Mouse (Mus musculus): Measurements from ENCODE around the gene Pgap3. TPM values are rescaled to one million over a fixed set of nuclear protein-coding genes. Genes with fewer than 3 reads are reported as not detected.

The Pgap3 gene
- total RNA-seq, 2 experiments from 2014 or later, result 1.2 to 3.2 TPM

Other genes with a start within 250 kb of the Pgap3 start
- 86.9 and 89.2 TPM in 2 replicates for gene Med1, start 207.2 kb downstream of the Pgap3 start, total RNA-seq (2015)
- 39.1 and 47.9 TPM in 2 replicates for gene Med1, start 207.2 kb downstream of the Pgap3 start, total RNA-seq (2017)
- 49.4 and 51.0 TPM in 2 replicates for gene Cdk12, start 197.4 kb downstream of the Pgap3 start, total RNA-seq (2015)
- 49.6 and 58.0 TPM in 2 replicates for gene Cdk12, start 197.4 kb downstream of the Pgap3 start, total RNA-seq (2017)
- gene Neurod2, start 70.8 kb downstream of the Pgap3 start, total RNA-seq (2015), result not detected in 2 replicates
- not detected in 2 replicates for gene Neurod2, start 70.8 kb downstream of the Pgap3 start, total RNA-seq (2017)
- not detected in 2 replicates for gene Ppp1r1b, start 52.1 kb downstream of the Pgap3 start, total RNA-seq (2015)
- gene Ppp1r1b, start 52.1 kb downstream of the Pgap3 start, total RNA-seq (2017), result not detected in 2 replicates
- 11.1 and 12.0 TPM in 2 replicates for gene Stard3, start 42.1 kb downstream of the Pgap3 start, total RNA-seq (2015)
- gene Stard3, start 42.1 kb downstream of the Pgap3 start, total RNA-seq (2017), result 17.8 and 23.1 TPM in 2 replicates
- not detected in 2 replicates for gene Tcap, start 16.7 kb downstream of the Pgap3 start, total RNA-seq (2015)
- not detected in 2 replicates for gene Tcap, start 16.7 kb downstream of the Pgap3 start, total RNA-seq (2017)
- gene Pnmt, start 14.0 kb downstream of the Pgap3 start, total RNA-seq (2015), result not detected in 2 replicates
- not detected in 2 replicates for gene Pnmt, start 14.0 kb downstream of the Pgap3 start, total RNA-seq (2017)
- gene Erbb2, start 12.0 kb upstream of the Pgap3 start, total RNA-seq (2015), result not detected in 2 replicates
- gene Erbb2, start 12.0 kb upstream of the Pgap3 start, total RNA-seq (2017), result not detected in 2 replicates
- gene Mien1, start 38.5 kb upstream of the Pgap3 start, total RNA-seq (2015), result 42.0 and 43.2 TPM in 2 replicates
- 24.8 and 31.5 TPM in 2 replicates for gene Mien1, start 38.5 kb upstream of the Pgap3 start, total RNA-seq (2017)
- gene Grb7, start 45.9 kb upstream of the Pgap3 start, total RNA-seq (2015), result not detected in 2 replicates
- gene Grb7, start 45.9 kb upstream of the Pgap3 start, total RNA-seq (2017), result not detected in 2 replicates
- 1.2 TPM in 2 replicates for gene Ikzf3, start 145.5 kb upstream of the Pgap3 start, total RNA-seq (2015)
- 0.17 and 0.44 TPM in 2 replicates for gene Ikzf3, start 145.5 kb upstream of the Pgap3 start, total RNA-seq (2017)
- gene Zpbp2, start 150.6 kb upstream of the Pgap3 start, total RNA-seq (2015), result 0.17 TPM in 1 of 2 replicates, not detected in the other
- 0.10 TPM in 1 of 2 replicates, not detected in the other for gene Zpbp2, start 150.6 kb upstream of the Pgap3 start, total RNA-seq (2017)
- gene Ormdl3, start 186.9 kb upstream of the Pgap3 start, total RNA-seq (2015), result 5.5 and 7.7 TPM in 2 replicates
- 7.2 and 10.6 TPM in 2 replicates for gene Ormdl3, start 186.9 kb upstream of the Pgap3 start, total RNA-seq (2017)
- not detected in 2 replicates for gene Lrrc3c, start 197.8 kb upstream of the Pgap3 start, total RNA-seq (2015)
- not detected in 2 replicates for gene Lrrc3c, start 197.8 kb upstream of the Pgap3 start, total RNA-seq (2017)
- 9.7 and 12.5 TPM in 2 replicates for gene Gm12355, start 225.2 kb upstream of the Pgap3 start, total RNA-seq (2015)
- 3.2 and 5.2 TPM in 2 replicates for gene Gm12355, start 225.2 kb upstream of the Pgap3 start, total RNA-seq (2017)
- gene Gsdma3, start 225.9 kb upstream of the Pgap3 start, total RNA-seq (2015), result not detected in 2 replicates
- not detected in 2 replicates for gene Gsdma3, start 225.9 kb upstream of the Pgap3 start, total RNA-seq (2017)
- not detected in 2 replicates for gene Gsdma2, start 246.3 kb upstream of the Pgap3 start, total RNA-seq (2015)
- not detected in 2 replicates for gene Gsdma2, start 246.3 kb upstream of the Pgap3 start, total RNA-seq (2017)